Mouse (Mus musculus): Measurements from ENCODE around the gene Nt5c1a. TPM values are rescaled to one million over a fixed set of nuclear protein-coding genes. Genes with fewer than 3 reads are reported as not detected.

Nt5c1a gene
- total and polyA plus RNA-seq, 2 experiments from 2014 or later: 0.39 to 2.1 TPM

GRCm38 (mm10) chr4:123162305-123162917 lies 38.9 kb upstream of the Nt5c1a start:
- 20% methylated on average over 15 of the region's 15 CpGs for WGBS
- Histone ChIP-seq H3K4me3 (ENCODE audit: low read length) (no peak overlapping the region), H3K4me2 (ENCODE audit: low read depth, low read length) (peak overlapping the region; percentile 35; the same call in 1 of the 2 replicates), H3K36me3 (ENCODE audit: insufficient read depth, low read length) (no peaks in the 10 kb centered on the region), H3K27me3 (ENCODE audit: insufficient read depth, low read length) (no peaks in the 10 kb centered on the region), H3K9ac (replicated peaks; ENCODE audit: low read length) (no peak overlapping the region), H3K27ac (no peak overlapping the region; the same call in 1 of the 2 replicates), H3K9me3 (ENCODE audit: low read length) (no peaks in the 10 kb centered on the region), H3K4me1 (ENCODE audit: insufficient read depth, low read length) (peaks cover 5% of the 10 kb centered on the region; the same call in 1 of the 2 replicates)
- DNase-seq (ENCODE audit: low spot score) (no peak), ATAC-seq (no peak)
- TF ChIP-seq CTCF (IDR thresholded peaks at IDR 0.05; ENCODE audit: low read depth): no peak

DNA sequence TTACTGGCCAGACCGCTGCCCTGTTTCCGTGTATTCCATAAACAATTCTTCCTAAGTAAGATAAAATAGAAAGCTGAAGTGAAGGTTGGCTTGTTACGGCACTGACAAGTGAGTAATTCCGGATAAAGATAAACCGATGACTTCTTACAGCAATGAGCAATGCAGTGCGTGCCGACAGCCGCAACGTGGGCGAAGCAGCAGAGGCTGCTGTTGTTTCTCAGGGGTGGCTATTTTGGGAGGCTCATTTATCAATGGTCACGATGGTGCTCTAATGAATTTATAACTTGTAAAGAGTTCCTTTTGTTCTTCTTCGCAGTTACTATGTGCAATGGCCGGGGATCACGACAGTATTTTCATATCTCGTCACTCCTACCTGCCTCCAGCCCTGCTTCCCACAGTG lies 37.1 kb upstream of the Nt5c1a start:
- Histone ChIP-seq H3K4me1 (ENCODE audit: insufficient read depth, low read length) (peaks cover 5% of the 10 kb centered on the region; the same call in 1 of the 2 replicates), H3K9me3 (ENCODE audit: low read length) (peaks cover 2% of the 10 kb centered on the region; the same call in 1 of the 2 replicates), H3K4me2 (ENCODE audit: low read depth, low read length) (no peak overlapping the region), H3K9ac (replicated peaks; ENCODE audit: low read length) (no peak overlapping the region), H3K27me3 (ENCODE audit: insufficient read depth, low read length) (no peaks in the 10 kb centered on the region), H3K27ac (no peak overlapping the region), H3K4me3 (ENCODE audit: low read length) (no peak overlapping the region), H3K36me3 (ENCODE audit: insufficient read depth, low read length) (no peaks in the 10 kb centered on the region)
- DNase-seq (ENCODE audit: low spot score) (no peak), ATAC-seq (no peak)
- 86% methylated on average over 15 of the region's 15 CpGs for WGBS
- no peak for TF ChIP-seq CTCF (IDR thresholded peaks at IDR 0.05; ENCODE audit: low read depth)

DNA sequence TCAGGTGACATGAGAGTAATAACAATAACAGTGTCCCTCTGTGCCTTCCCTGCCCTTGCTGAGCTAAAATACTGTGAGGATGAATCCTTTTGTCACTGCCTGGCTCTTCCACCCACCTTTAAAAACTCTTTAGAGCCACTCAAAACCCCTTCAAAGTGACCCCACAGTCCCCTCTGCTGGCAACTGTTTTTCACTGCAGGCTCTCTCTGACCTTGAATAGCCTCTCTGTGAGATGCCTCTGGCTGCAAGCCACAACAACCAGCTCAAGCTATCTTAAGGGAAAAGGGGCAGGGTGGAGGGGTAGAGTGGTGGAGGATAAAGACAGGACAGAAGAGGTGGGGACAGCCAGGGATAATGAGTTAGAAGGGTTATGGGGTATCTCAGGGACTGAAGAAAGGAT lies 29.5 kb upstream of the Nt5c1a start:
- Histone ChIP-seq H3K27ac (no peak overlapping the region), H3K4me3 (ENCODE audit: low read length) (no peak overlapping the region), H3K9me3 (ENCODE audit: low read length) (peaks cover 3% of the 10 kb centered on the region; the same call in 1 of the 2 replicates), H3K9ac (replicated peaks; ENCODE audit: low read length) (no peak overlapping the region), H3K36me3 (ENCODE audit: insufficient read depth, low read length) (no peaks in the 10 kb centered on the region), H3K27me3 (ENCODE audit: insufficient read depth, low read length) (no peaks in the 10 kb centered on the region), H3K4me2 (ENCODE audit: low read depth, low read length) (no peak overlapping the region), H3K4me1 (ENCODE audit: insufficient read depth, low read length) (no peaks in the 10 kb centered on the region)
- no peak for DNase-seq (ENCODE audit: low spot score)
- ATAC-seq: no peak
- TF ChIP-seq CTCF (IDR thresholded peaks at IDR 0.05; ENCODE audit: low read depth): 0 out of 2 replicates have a peak, but pooled peaks have one; percentile 9

DNA sequence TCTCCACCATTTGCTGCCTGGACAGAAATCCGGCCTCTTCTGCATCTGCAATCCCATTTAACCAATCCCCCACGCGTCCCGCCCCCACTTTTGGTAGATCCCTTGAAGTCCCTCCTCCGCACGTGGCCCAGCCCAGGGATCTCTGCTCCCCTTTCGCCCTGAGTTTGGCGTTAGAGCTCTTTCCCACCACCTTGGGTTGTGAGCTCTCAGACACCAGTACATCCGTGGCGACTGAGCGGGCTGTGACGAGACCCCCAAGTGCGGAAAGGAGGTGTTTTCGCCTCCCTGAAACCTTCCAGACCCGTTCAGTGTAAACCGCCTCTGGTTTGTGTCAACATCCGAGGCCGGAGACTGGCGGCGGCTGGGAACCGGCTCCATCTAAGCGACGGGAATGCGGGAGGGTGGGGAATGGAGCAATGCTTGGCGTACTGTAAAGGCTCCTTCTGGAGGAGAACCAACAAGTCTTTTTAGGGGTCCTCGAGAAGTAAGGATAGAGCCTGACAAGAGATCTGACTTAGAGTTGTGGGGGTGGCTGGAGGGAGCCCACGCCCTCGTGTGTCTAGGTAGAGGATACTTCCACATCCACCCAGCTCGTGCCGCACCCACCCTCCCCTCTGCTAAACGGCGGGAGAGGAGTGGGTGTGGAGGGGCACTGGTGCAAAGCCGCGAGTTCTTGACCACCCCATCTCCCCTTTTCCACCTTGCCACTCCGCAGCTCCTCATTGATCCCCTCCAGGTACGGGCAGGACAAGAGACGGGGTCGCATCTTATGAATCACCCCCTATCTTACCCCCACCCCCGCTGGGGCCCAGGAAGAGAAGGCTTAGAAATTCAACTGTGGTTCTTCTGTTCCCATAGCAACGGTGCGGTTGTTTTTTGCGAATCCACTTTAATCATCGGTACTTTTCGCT lies 18.7 kb upstream of the Nt5c1a start, which contains the start of gene Hpcal4:
Gene Hpcal4, plus strand, starts transcription at position 900 of the 911 bp plus-strand sequence.
- peak within 1 kb of the TSS; percentile 52 for H3K4me3 ChIP-seq (ENCODE audit: low read length)
- H3K27me3 ChIP-seq (ENCODE audit: insufficient read depth, low read length): no peaks in the 10 kb centered on the region
- ATAC-seq: peak; percentile 65
- H3K4me1 ChIP-seq (ENCODE audit: insufficient read depth, low read length): 0 out of 2 replicates have a peak, but pooled peaks cover 4% of the 10 kb centered on the region
- H3K27ac ChIP-seq: peak within 1 kb of the TSS; percentile 76
- 1% methylated on average over 43 of the region's 44 CpGs for whole genome bisulfite sequencing
- peak within 1 kb of the TSS; percentile 66 for H3K9ac ChIP-seq (replicated peaks; ENCODE audit: low read length)
- H3K4me2 ChIP-seq (ENCODE audit: low read depth, low read length): peak within 1 kb of the TSS; percentile 76
- DNase-seq (ENCODE audit: low spot score): peak; percentile 56
- no peaks in the 10 kb centered on the region for H3K9me3 ChIP-seq (ENCODE audit: low read length)
- no peak for TF ChIP-seq CTCF (IDR thresholded peaks at IDR 0.05; ENCODE audit: low read depth)
- H3K36me3 ChIP-seq (ENCODE audit: insufficient read depth, low read length): no peaks in the 10 kb centered on the region

DNA sequence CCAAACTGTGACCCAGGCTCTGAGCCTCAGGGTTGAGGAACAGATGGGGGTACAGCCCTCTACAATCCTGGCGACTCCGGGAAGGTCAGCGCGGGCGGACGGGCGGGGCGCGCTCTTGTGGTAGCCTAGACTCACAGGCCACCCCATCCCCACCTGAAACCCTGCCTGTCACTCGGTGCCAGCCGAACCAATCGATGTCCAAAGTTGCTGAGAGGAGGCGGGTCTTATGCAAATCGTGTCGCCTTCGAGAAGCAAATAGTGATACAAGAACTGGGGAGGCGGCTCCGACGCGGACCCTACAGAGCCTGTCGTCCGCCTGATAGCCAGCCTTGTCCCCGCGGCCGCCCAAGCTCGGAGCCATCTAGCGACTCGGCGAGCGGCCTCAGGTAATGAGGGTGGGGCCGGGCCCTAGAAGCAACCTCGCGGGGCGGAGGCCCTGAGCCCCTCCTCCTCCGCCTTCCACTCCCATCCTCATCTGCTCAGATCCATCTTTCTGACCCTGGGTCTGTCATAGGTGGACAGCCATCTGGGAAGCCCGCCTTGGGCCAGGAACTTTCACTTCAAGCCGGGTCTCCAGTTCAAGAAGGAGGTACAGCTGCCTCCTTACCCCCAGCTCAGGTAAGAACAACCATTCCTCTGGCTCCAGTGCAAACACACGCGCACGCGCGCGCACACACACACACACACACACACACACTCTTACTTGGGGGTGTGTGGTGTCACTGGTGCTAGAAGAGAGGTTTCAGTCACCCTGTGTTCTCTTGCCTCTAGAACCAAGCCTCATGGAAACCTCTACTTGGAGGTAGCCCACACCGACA lies 17.9 kb upstream of the Nt5c1a start:
- no peaks in the 10 kb centered on the region for H3K36me3 ChIP-seq (ENCODE audit: insufficient read depth, low read length)
- ATAC-seq (peak; percentile 94), DNase-seq (ENCODE audit: low spot score) (peak; percentile 91)
- H3K27ac ChIP-seq: peak overlapping the region; percentile 76
- no peaks in the 10 kb centered on the region for H3K9me3 ChIP-seq (ENCODE audit: low read length)
- 10% methylated on average over 44 of the region's 44 CpGs for WGBS
- no peaks in the 10 kb centered on the region for H3K27me3 ChIP-seq (ENCODE audit: insufficient read depth, low read length)
- peak overlapping the region; percentile 76 for H3K4me2 ChIP-seq (ENCODE audit: low read depth, low read length)
- peak overlapping the region; percentile 52 for H3K4me3 ChIP-seq (ENCODE audit: low read length)
- 0 out of 2 replicates have a peak, but pooled peaks cover 4% of the 10 kb centered on the region for H3K4me1 ChIP-seq (ENCODE audit: insufficient read depth, low read length)
- peak overlapping the region; percentile 66 for H3K9ac ChIP-seq (replicated peaks; ENCODE audit: low read length)
- no peak; the same call in 1 of the 2 replicates for TF ChIP-seq CTCF (IDR thresholded peaks at IDR 0.05; ENCODE audit: low read depth)

DNA sequence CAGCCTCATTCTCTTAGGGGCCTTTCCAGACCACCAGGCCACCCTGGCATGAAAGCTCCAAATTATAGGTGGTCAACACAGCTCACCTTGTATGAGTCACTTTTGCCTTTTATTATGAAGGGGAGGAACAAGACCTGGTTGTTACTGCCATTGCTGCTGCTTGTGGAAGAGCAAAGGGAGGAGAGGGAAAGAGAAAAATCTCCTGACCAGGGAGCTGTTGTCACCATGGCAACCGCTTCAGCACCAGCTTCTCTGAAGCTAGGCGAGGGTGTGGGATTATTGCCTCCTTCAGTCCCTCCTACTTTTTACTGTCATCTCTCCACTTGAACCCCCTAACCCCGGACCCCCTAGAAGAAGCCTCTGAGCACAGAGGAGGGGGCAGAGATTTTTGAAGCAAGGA lies 16.5 kb upstream of the Nt5c1a start:
- no peaks in the 10 kb centered on the region for H3K9me3 ChIP-seq (ENCODE audit: low read length)
- H3K4me2 ChIP-seq (ENCODE audit: low read depth, low read length): peak overlapping the region; percentile 76
- 42% methylated on average over 3 of the region's 3 CpGs for WGBS
- H3K4me3 ChIP-seq (ENCODE audit: low read length): no peak overlapping the region; the same call in 1 of the 2 replicates
- DNase-seq (ENCODE audit: low spot score) (peak; percentile 73), ATAC-seq (no peak)
- H3K4me1 ChIP-seq (ENCODE audit: insufficient read depth, low read length): 0 out of 2 replicates have a peak, but pooled peaks cover 4% of the 10 kb centered on the region
- peak overlapping the region; percentile 28; the same call in 1 of the 2 replicates for H3K27ac ChIP-seq
- no peaks in the 10 kb centered on the region for H3K27me3 ChIP-seq (ENCODE audit: insufficient read depth, low read length)
- no peak overlapping the region for H3K9ac ChIP-seq (replicated peaks; ENCODE audit: low read length)
- TF ChIP-seq CTCF (IDR thresholded peaks at IDR 0.05; ENCODE audit: low read depth): no peak
- no peaks in the 10 kb centered on the region for H3K36me3 ChIP-seq (ENCODE audit: insufficient read depth, low read length)

Measured in hindbrain, postnatal 0 days (tissue).